ENCODE assay signal across 9 mouse cellular contexts in the genomic region with DNA sequence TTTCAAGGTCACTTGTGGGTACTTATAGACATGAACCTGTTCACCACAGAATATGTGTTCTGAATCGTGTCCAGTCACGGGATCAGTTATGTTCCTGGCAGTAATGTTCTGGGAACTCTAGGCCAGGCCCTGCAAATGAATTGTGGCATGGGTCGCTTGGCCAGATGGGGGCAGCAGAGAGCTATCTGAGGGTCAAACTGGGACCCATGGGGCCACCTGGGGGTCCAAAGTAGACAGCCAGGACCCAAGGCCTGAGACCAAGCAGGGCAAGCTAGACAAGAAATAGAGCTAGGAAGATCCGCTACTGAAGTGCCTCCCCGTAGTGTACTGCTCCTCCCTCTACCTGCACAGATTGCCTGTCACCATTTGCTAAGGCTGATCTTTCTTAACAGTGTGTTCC.
DNase-seq lines count a peak whose midpoint lies in the region; ATAC-seq and TF ChIP-seq lines count a peak whose summit lies in the region.
"Had no signal": no experiment of that assay in that cellular context is flagged by ENCODE, and none has a peak within 500 bp of the region (broad histone marks: within the 10 kb centered on the region; RNA-seq: fewer than 3 reads in every experiment).

No protein-coding gene starts in this region.

- H3K9me3 ChIP-seq in kidney, embryonic 14.5 days (ENCODE audit: control insufficient read depth, low read length): no peaks in the 10 kb centered on the region
- no peaks in the 10 kb centered on the region for H3K9me3 ChIP-seq in forebrain, postnatal 0 days (ENCODE audit: low read length)
- H3K9me3 ChIP-seq in liver, embryonic 13.5 days (replicated peaks): no peaks in the 10 kb centered on the region
- H3K9me3 ChIP-seq: megakaryocyte, embryonic 14.5 days had no signal

- no peak for ATAC-seq in kidney, embryonic 14.5 days (ENCODE audit: low FRiP score, low TSS enrichment)
- ATAC-seq in forebrain, postnatal 0 days: no peak
- ATAC-seq in liver, embryonic 13.5 days (ENCODE audit: low read depth): no peak

- no peaks in the 10 kb centered on the region; the same call in 1 of the 2 replicates for H3K27me3 ChIP-seq in kidney, embryonic 14.5 days (ENCODE audit: control insufficient read depth, insufficient read depth, low read length)
- H3K27me3 ChIP-seq in forebrain, postnatal 0 days (ENCODE audit: insufficient read depth, low read length): no peaks in the 10 kb centered on the region
- no peaks in the 10 kb centered on the region for H3K27me3 ChIP-seq in liver, embryonic 13.5 days

- no peak overlapping the region for H3K4me2 ChIP-seq in kidney, embryonic 14.5 days (replicated peaks; ENCODE audit: low read depth, low read length)
- no peak overlapping the region for H3K4me2 ChIP-seq in forebrain, postnatal 0 days (ENCODE audit: low read depth)
- no peak overlapping the region for H3K4me2 ChIP-seq in liver, embryonic 13.5 days

- H3K27ac ChIP-seq in kidney, embryonic 14.5 days (ENCODE audit: low read depth, low read length): no peak overlapping the region
- H3K27ac ChIP-seq in forebrain, postnatal 0 days (ENCODE audit: low read depth, low read length): no peak overlapping the region
- no peak overlapping the region for H3K27ac ChIP-seq in liver, embryonic 13.5 days

- whole genome bisulfite sequencing in kidney, embryonic 14.5 days: 36% methylated on average over 5 of the region's 5 CpGs
- WGBS in forebrain, postnatal 0 days: 38% methylated on average over 5 of the region's 5 CpGs
- 31% methylated on average over 5 of the region's 5 CpGs for WGBS in liver, embryonic 13.5 days (ENCODE audit: insufficient replicate concordance)

- no peak overlapping the region for H3K9ac ChIP-seq in kidney, embryonic 14.5 days (ENCODE audit: low read depth, low read length)
- H3K9ac ChIP-seq in forebrain, postnatal 0 days: no peak overlapping the region
- no peak overlapping the region for H3K9ac ChIP-seq in liver, embryonic 13.5 days

- peak; percentile 19 for DNase-seq in kidney, adult 11 months
- peak; percentile 22 for DNase-seq in brain, adult 2 months (ENCODE audit: low read depth, low spot score)
- DNase-seq in forebrain, postnatal 0 days: peak; percentile 46
- DNase-seq in kidney, adult 18-20 months: peak; percentile 63
- DNase-seq in liver, embryonic 13.5 days: peak; percentile 9
- DNase-seq in right cerebral cortex, adult 2 months (ENCODE audit: low spot score in 2 of 2): peak; percentile 58 to 61
- DNase-seq in yolk sac, embryonic 10.5 days (ENCODE audit: low spot score): peak; percentile 47

- no peak overlapping the region for H3K4me3 ChIP-seq in kidney, embryonic 14.5 days (ENCODE audit: low read length)
- no peak overlapping the region for H3K4me3 ChIP-seq in forebrain, postnatal 0 days (ENCODE audit: low read depth, low read length)
- no peak overlapping the region for H3K4me3 ChIP-seq in liver, embryonic 13.5 days (replicated peaks)
- H3K4me3 ChIP-seq: megakaryocyte, embryonic 14.5 days had no signal

- H3K4me1 ChIP-seq in kidney, embryonic 14.5 days (ENCODE audit: control insufficient read depth, insufficient read depth, low read length): no peaks in the 10 kb centered on the region
- no peaks in the 10 kb centered on the region; the same call in 1 of the 2 replicates for H3K4me1 ChIP-seq in forebrain, postnatal 0 days (ENCODE audit: insufficient read depth)
- no peaks in the 10 kb centered on the region for H3K4me1 ChIP-seq in liver, embryonic 13.5 days (replicated peaks)
- H3K4me1 ChIP-seq: megakaryocyte, embryonic 14.5 days had no signal

- no peaks in the 10 kb centered on the region for H3K36me3 ChIP-seq in kidney, embryonic 14.5 days (ENCODE audit: control insufficient read depth, insufficient read depth, low read length)
- H3K36me3 ChIP-seq in forebrain, postnatal 0 days (ENCODE audit: insufficient read depth): no peaks in the 10 kb centered on the region
- no peaks in the 10 kb centered on the region for H3K36me3 ChIP-seq in liver, embryonic 13.5 days

- TF ChIP-seq CTCF in forebrain, postnatal 0 days (IDR thresholded peaks at IDR 0.05; ENCODE audit: low read depth): peak; percentile 72

Comparison
In these comparisons a context has a peak if more than half of its experiments do, and no peak if none do; other contexts are left out.
1. DNase-seq: peak in every context shown above with its lines; median percentile 63 in kidney, adult 18-20 months; 60 in right cerebral cortex, adult 2 months; 47 in yolk sac, embryonic 10.5 days; 46 in forebrain, postnatal 0 days; 22 in brain, adult 2 months; 19 in kidney, adult 11 months; 9 in liver, embryonic 13.5 days.